Mouse (Mus musculus): ENCODE measurements around the gene Tex10.

The Tex10 gene

DNA sequence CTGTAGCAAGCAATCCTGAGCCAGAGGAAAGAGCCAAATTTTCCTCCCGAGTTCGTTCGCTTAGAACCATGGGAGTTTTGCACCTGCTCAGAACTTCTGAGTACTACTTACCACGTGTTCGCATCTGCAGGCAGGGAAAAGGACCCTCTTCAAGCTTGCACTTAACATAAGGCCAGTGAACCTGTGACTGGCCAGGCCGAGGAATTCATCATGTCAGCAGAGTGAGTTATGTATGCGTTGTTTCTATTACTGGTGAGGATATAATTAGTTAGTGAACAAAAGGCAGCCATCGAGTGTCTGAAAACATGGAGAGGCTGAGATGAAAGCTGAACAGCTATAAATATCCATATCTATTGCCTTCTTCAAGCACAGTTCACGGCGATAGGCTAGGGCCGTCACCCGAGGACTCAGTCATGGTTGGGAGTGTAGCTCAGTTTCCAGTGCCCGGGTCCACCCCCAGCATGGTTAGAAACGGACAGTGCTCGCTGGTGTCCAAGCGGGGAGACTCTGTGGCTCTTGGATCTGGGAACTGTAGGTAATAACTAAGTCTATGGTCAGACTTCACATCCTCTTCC is 70.1 kb downstream of the Tex10 start:
- DNase-seq, result no peak

DNA sequence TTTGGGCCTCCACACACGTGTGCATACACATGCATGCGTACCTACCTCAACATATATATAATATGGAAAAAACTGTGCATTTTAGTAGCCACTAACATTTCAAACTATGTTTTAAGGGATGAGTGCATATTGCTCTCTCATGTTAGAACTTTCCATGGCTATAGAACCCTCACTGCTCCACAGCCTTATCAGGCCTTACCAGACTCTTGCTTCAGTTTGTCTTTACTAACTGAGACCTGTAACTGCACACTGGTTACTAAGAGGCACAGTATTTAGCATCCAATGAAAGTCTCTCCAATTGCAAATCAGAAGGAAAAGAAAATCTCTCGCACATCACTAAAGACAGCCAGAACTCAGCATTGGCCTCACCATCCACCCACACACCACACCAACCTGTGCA is 76.3 kb downstream of the Tex10 start:
- DNase-seq, result no peak

DNA sequence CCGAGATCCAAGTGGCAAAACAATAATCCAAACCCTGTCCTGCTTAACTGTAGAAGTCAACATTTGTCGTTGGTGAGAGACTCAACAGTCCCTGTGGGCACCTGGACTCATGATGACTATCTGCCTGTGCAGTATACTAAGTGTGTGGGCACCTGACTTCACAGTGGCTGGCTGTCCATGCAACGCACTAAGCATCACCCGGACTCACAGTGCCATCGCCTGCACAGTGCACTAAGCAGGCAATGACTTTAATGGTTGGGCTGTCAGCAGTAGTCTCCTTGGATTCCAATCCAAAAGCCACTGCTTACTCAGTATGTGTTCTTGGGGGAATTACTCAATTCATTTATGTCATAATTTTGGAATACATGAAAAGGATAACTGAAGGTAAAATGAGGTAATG is 90.8 kb downstream of the Tex10 start:
- DNase-seq, result no peak

DNA sequence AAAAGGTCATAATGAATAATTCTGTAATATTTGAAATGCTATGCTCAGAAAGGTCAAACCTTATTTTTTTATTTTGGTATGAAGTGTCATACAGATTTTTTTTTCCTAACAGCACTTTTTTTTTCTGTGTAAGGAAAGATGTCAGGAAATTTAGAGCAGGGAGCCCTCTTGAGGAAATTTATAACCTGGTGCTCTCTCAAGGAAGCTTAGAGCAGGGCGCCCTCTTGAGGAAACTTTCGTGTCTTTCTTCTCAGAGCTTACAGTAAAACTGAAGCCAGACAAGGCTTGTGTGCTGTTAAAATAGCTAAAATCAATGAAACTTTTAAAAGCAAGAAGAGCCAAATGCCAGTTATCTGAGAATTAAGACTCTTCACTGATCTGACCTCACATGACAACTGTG is 92.3 kb downstream of the Tex10 start:
- DNase-seq, result peak; percentile 84

All from lung, postnatal 10 days (tissue).